Mouse (Mus musculus) cerebral cortex, adult 2 months (tissue): ENCODE data around the gene Pick1.

Source experiments
- WGBS: fragments of 180-500 bp; shearing (Covaris S2); methylation state at CpG from one replicate; pipeline ENCODE4 v1.1.7; 2018; 5-methylcytosine and 5-hydroxymethylcytosine counted together

Pick1 gene

GRCm38 (mm10) chr15:79270317-79271123 lies 41.5 kb downstream of the Pick1 start:
- under 1% methylated on average over 33 of the region's 33 CpGs for whole genome bisulfite sequencing

GRCm38 (mm10) chr15:79271124-79271746 lies 42.3 kb downstream of the Pick1 start:
- WGBS, result 16% methylated on average over 17 of the region's 17 CpGs

GRCm38 (mm10) chr15:79273020-79273419 lies 44.0 kb downstream of the Pick1 start:
- WGBS, result 79% methylated on average over 10 of the region's 10 CpGs

GRCm38 (mm10) chr15:79277728-79278127 lies 48.8 kb downstream of the Pick1 start:
- 70% methylated on average over 10 of the region's 10 CpGs for WGBS

- WGBS, result 27% methylated on average over 6 of the region's 6 CpGs
These were observed 51.2 kb downstream of the Pick1 start for GRCm38 (mm10) chr15:79280209-79280608.

- 67% methylated on average over 5 of the region's 5 CpGs for WGBS
These were observed 51.9 kb downstream of the Pick1 start for GRCm38 (mm10) chr15:79280850-79281249.

GRCm38 (mm10) chr15:79281389-79281788 lies 52.4 kb downstream of the Pick1 start:
- WGBS, result 82% methylated on average over 1 of the region's 1 CpGs

- WGBS, result 91% methylated on average over 5 of the region's 5 CpGs
These were observed 53.5 kb downstream of the Pick1 start for GRCm38 (mm10) chr15:79282434-79282833.

- 88% methylated on average over 4 of the region's 4 CpGs for WGBS
These were observed 54.4 kb downstream of the Pick1 start for GRCm38 (mm10) chr15:79283371-79283770.

- WGBS, result 84% methylated on average over 10 of the region's 10 CpGs
These were observed 56.4 kb downstream of the Pick1 start, which contains the start of gene Baiap2l2 for GRCm38 (mm10) chr15:79285399-79285798. Baiap2l2 (minus strand) TSS chr15:79285537.

- 86% methylated on average over 7 of the region's 7 CpGs for WGBS
These were observed 57.2 kb downstream of the Pick1 start for GRCm38 (mm10) chr15:79286141-79286540.

GRCm38 (mm10) chr15:79287091-79287490 lies 58.1 kb downstream of the Pick1 start:
- 92% methylated on average over 7 of the region's 7 CpGs for WGBS

GRCm38 (mm10) chr15:79288387-79288786 lies 59.4 kb downstream of the Pick1 start:
- 88% methylated on average over 3 of the region's 3 CpGs for WGBS

GRCm38 (mm10) chr15:79289441-79289840 lies 60.5 kb downstream of the Pick1 start:
- WGBS, result 93% methylated on average over 12 of the region's 12 CpGs

GRCm38 (mm10) chr15:79290340-79290739 lies 61.4 kb downstream of the Pick1 start:
- whole genome bisulfite sequencing, result 94% methylated on average over 3 of the region's 3 CpGs

GRCm38 (mm10) chr15:79292779-79293178 lies 63.8 kb downstream of the Pick1 start:
- WGBS, result 65% methylated on average over 9 of the region's 9 CpGs

- 90% methylated on average over 6 of the region's 6 CpGs for WGBS
These were observed 69.6 kb downstream of the Pick1 start for GRCm38 (mm10) chr15:79298553-79298952.
